Mouse (Mus musculus) retina, postnatal 1 day (tissue): ENCODE measurements around the gene Krtap4-6.
"Not testable (repeated sequence)": the region's sequence is repeated elsewhere in the genome, so short reads cannot be mapped to it uniquely, and the experiment has no call there.

Experiments
- DNase-seq: peaks from one replicate; pipeline ENCODE4 v3.0.0-alpha.2; 2012

Krtap4-6 gene

GRCm38 (mm10) chr11:99665860-99666259 is at the start of gene Krtap4-6:
Gene Krtap4-6 (minus strand): TSS chr11:99665960.
- DNase-seq, result no peak

GRCm38 (mm10) chr11:99690463-99690862 is 24.7 kb upstream of the Krtap4-6 start, which contains the start of gene Gm14190:
Gene Gm14190 (minus strand): TSS chr11:99690740.
- DNase-seq, result no peak

GRCm38 (mm10) chr11:99685235-99685634 is 19.5 kb upstream of the Krtap4-6 start:
- DNase-seq, result not testable (repeated sequence)

GRCm38 (mm10) chr11:99683481-99683880 is 17.7 kb upstream of the Krtap4-6 start:
- no peak for DNase-seq

GRCm38 (mm10) chr11:99662802-99663201 is 3.0 kb downstream of the Krtap4-6 start:
- no peak for DNase-seq

GRCm38 (mm10) chr11:99659256-99659655 is 6.5 kb downstream of the Krtap4-6 start:
- DNase-seq, result no peak

GRCm38 (mm10) chr11:99658467-99659010 is 7.2 kb downstream of the Krtap4-6 start, which contains the start of gene Gm11563:
Gene Gm11563 (minus strand): TSS chr11:99658960.
- DNase-seq, result not testable (repeated sequence)

GRCm38 (mm10) chr11:99657051-99657450 is 8.7 kb downstream of the Krtap4-6 start:
- DNase-seq, result no peak

- no peak for DNase-seq
Observed at GRCm38 (mm10) chr11:99650136-99650535, 15.6 kb downstream of the Krtap4-6 start, which contains the start of gene Gm11555. Gene Gm11555 (minus strand): TSS chr11:99650236.

GRCm38 (mm10) chr11:99646444-99646843 is 19.3 kb downstream of the Krtap4-6 start:
- no peak for DNase-seq

- no peak for DNase-seq
Observed at GRCm38 (mm10) chr11:99644351-99644750, 21.4 kb downstream of the Krtap4-6 start.

GRCm38 (mm10) chr11:99643635-99644139 is 22.1 kb downstream of the Krtap4-6 start, which contains the start of gene Krtap4-7:
Gene Krtap4-7 (minus strand): TSS chr11:99644089.
- DNase-seq, result not testable (repeated sequence)

GRCm38 (mm10) chr11:99640926-99641325 is 24.8 kb downstream of the Krtap4-6 start:
- no peak for DNase-seq

- no peak for DNase-seq
Observed at GRCm38 (mm10) chr11:99637086-99637485, 28.7 kb downstream of the Krtap4-6 start.

- DNase-seq, result no peak
Observed at GRCm38 (mm10) chr11:99634653-99635134, 31.1 kb downstream of the Krtap4-6 start, which contains the start of gene Krtap4-2. Gene Krtap4-2 (minus strand): TSS chr11:99635084.

- no peak for DNase-seq
Observed at GRCm38 (mm10) chr11:99633293-99633692, 32.5 kb downstream of the Krtap4-6 start.

- no peak for DNase-seq
Observed at GRCm38 (mm10) chr11:99630890-99631289, 34.9 kb downstream of the Krtap4-6 start.

- DNase-seq, result no peak
Observed at GRCm38 (mm10) chr11:99628138-99628537, 37.6 kb downstream of the Krtap4-6 start, which contains the start of gene Krtap4-1. Gene Krtap4-1 (minus strand): TSS chr11:99628238.

GRCm38 (mm10) chr11:99620335-99620734 is 45.4 kb downstream of the Krtap4-6 start, which contains the start of gene Gm11562:
Gene Gm11562 (minus strand): TSS chr11:99620435.
- no peak for DNase-seq
